Mouse (Mus musculus) gastrocnemius, postnatal 25 days (tissue): ENCODE measurements around the gene Galnt2. TPM values are rescaled to one million over a fixed set of nuclear protein-coding genes. Genes with fewer than 3 reads are reported as not detected.

Experiments
- DNase-seq: peaks from one replicate; pipeline ENCODE4 v3.0.0; 2022
- total RNA-seq, 2 experiments: library from RNA; stranded (reverse); gene quantifications; 1 replicate in 1 of 2; 2 replicates in 1 of 2; pipeline ENCODE4 v1.2.3; 2021

Galnt2 gene
- total RNA-seq, 2 experiments from 2014 or later = 30.7 to 39.0 TPM

DNA sequence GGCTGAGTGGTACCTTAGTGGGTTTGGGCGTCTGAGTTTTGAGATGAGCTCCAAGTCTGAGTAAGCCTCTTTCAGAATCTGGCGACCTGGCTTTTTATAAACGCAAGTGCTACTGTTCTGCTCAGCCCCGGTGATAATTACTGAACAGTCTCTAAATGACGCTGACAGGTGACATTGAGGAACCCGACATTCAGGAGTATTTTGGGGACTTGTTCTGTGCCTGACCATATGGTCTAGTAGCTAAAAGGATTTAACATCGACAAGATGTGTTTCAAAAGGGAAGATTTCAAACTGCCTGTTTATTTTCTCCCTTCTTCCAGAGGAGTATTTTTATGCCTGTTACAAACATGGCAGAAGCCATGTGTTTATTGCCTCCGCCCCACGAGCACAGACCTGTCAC is 61.8 kb downstream of the Galnt2 start:
- no peak for DNase-seq

DNA sequence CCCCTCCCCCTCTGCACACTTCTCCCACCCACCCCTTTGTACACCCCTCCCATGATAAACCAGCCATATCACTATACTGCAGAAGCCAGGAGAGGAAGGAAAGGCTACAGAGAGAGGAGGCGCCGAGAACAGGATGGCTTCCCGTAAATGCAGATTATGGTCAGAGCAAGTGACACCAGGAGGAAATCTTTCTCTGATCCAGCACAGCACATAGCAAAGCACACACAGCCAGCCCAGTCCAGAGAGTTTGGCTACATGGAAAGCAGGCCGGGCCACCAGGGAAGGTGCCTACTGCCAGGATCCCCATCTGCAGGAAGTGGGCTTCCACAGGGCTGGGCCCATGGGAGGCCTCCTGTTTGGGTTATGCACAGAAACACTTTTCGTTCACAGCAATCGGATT is 63.2 kb downstream of the Galnt2 start:
- peak; percentile 53 for DNase-seq

DNA sequence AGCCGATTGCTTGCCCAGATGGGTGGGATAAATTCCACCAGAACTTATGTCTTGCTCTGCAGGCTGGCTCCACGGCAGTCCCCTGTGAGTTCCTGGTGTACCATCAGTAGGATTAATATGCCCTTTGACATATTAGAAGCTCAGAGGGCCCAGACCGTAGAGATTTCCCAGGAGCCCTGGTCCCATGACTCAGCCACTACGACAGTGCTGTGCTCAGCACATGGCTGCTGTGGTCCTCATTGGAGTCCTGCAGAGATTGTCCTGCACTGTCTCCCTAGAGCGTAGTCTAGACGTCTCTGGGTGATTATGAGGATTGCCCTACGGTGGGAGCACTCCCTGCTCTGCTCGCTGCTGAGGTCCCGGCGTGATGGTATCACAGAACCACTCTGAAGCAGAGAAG is 63.7 kb downstream of the Galnt2 start:
- no peak for DNase-seq

DNA sequence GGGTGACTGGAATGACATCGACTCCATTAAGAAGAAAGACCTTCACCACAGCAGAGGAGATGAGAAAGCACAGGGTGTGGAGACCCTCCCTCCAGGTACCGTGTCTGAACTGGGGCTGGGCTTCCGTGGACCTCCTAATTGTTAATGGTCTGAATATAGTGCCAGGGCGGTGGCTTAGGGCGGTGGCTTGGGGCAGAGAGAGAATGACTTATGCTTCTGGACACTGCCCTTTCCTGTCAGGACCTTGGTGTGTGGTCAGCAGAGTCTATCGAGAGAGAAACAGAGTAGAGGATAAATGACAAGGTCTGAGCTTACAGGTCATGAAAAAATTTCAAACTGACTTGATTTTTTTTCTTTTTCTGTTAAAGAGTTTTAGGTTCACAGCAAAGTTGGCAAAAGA is 64.2 kb downstream of the Galnt2 start:
- no peak for DNase-seq

DNA sequence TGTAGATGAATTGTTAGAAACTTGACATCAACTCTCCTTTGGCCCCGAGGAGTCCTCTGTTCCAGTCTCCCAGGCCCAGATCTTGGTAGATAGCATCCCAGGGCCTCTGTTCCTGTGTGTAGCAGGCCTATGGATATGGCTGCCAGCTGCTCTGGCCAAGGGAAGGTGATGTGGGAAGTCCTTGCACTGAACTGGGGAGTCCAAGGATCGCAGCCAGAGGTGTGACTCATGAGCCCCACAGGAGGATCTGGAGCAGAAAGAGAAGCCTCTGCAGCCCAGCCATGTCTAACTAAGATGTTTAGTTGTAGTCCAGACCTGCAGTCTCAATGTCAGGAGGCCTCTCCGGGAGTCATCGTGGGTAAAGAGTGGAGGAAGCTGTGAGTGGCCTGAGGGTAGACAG is 70.3 kb downstream of the Galnt2 start:
- peak; percentile 52 for DNase-seq

DNA sequence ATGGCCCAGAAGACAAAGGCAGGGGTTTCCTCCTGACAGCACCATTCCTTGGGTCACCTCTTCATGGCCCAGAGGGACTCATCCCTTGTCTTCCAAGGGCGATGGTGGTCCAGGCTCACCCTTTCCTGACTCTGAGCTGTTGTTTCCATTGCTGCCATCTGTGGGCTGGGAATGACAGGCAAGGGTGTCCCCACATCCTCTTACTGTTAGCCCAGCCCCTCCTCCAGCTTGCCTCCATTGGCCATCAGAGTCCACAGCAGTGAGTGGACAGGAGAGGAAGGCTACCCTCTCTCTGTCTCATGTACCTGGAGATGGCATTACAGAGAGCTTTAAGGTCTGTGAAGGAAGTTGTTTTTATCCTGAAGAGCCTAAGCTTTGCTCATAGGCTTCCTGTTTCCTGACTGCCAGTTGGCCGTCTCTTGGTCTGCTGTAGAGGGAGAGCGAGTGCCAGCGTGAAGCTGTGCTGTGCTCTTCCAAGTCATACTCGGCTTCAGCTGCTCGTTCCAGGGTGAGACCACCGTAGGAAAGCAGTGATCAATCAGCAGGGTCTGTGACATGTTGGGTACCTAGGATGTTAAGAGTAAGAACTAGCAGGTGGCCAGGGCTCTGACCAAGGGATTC is 70.9 kb downstream of the Galnt2 start:
- no peak for DNase-seq

DNA sequence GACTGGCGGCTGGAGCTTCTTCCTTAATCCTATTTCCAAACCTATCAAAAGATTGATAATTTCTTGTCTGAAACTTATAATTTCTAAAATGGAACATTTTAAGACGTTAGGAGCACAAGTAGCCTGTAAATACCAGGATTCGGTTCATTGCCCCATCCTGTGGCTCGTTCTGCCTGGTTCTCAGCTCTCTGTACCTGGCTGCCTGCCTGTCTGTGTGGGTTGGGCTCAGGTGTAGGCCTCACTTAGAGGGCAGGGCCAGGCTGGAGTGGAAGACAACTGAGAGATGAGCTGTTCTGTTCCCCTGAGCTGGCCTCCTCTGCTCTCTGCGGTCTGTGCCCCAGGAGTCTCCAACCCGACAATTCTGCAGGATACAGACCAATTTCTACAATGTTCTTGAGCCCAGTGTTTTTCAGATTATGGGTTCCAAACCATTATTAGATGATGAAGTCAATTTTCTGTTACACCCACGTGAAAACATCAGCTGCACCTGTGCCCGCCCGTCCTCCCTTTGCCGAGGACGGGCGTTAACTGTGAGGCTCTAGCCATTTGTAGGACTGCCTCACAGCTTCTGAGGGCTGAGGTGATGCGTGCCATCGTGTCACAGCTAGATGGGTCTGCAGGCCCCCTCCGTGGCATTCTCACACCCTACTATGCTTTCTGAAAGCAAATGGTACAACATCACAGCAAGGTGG is 72.2 kb downstream of the Galnt2 start:
- DNase-seq = no peak

DNA sequence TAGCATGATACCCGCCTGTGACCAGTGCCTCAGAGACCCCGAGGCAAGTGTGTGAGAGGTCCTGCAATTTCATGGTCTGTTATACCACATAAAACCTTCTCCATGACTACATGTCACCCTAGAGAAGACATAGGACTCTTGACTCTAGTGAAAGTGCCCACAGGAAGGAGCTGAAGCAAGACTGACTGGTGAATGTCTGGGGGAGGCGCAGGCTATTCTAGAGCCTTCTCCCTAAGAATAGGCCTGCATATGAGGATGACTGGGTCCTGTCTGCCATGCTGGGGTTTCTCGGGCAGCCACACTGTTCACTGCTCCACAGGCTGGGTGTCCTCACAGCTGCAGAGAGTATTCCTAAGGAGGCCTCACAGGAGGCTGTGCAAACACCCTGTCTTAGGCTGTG is 73.0 kb downstream of the Galnt2 start:
- DNase-seq = no peak

DNA sequence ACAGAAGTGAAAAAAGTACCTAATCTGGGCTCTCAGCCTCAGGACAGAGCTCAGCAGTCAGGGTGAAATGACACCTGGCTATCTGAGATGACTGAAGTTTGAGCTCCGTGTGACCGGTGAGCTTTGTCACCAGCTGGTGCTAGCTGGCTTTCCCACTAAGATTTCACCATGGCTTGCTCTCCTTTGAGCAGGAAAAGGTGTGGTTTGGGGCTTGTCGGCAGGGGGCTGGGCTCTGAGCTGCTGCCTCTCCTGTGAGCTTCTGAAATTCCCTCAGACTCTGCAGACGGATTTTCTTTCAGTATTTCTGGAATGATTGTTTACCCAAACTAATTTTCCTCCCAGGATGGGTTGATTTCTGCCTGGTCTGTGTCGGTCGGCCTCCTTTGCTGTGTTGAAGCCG is 75.4 kb downstream of the Galnt2 start:
- no peak for DNase-seq

DNA sequence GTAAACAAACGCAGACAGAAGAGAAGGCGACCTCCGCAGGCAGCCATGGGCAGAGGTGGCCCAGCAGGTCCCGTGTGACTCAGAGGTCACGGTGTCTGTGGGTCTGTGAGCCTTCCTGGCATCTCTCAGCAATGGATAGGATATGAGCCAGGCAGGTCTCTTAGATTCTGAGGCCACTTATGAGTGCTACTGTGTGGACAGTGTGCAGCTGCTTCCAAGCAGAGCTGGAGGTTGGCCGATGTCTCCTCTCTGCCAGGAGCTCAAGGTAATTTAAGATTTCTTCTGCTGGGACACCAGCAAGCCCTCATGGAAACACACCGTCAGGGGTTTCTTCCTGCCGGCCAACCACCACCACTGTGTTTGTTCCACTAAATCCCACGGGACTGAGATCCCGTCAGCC is 76.5 kb downstream of the Galnt2 start:
- DNase-seq = peak; percentile 53

DNA sequence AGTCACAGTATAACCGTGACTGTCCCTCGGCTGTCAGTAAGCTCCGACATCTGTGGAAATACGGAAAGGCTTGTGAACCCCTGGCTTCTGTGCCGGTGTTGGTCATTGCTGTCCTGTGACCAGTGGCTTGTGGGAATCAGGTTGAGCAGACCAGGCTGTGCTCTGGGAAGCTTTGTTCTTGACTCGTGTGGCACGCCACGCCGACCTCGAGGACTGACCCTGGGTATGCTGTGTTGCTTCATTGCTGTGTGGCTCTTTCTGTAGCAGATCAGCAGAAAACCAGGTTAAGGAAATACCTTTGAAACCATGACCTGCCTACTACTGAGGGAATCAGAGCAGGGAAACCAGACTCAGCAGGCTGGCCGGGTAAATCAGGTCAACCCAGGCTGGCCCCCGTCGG is 79.3 kb downstream of the Galnt2 start:
- no peak for DNase-seq

DNA sequence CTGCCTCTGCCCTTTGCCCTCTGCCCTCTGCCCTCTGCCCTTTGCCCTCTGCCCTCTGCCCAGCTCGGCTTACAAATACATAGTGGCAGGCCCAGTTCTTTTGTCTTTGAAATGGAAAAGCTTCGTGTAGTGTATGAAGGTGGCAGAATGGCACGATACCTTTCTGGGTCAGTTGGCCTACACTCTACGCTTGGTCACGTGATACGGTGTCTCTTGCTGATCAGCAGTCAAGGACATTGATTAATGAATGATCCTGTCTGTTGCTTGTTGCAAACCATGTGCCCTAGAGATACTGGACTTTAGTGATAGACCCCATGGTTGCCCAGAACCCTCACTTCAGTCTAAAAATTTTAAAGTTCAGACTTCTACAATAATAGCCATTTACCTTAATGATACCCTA is 79.9 kb downstream of the Galnt2 start:
- no peak for DNase-seq

DNA sequence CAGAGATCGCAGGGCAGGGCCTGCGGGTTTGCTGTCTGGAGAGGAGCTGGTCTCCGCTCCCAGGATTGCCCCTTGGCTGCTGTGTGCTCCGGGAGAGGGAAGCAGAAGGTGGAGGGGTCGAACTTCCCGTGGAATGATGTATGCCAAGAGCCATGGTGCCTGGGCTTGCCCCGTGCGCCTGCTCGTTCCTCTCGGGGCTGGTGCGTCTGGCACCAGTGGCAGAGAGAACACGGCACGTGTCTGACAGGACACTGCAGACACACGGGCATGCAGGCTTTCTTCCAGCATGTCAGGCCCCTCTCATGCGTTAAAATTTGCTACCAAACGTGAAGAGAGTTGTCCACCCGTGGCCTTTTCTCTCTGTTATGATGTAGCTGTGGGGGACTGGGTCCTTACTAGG is 80.5 kb downstream of the Galnt2 start:
- no peak for DNase-seq

DNA sequence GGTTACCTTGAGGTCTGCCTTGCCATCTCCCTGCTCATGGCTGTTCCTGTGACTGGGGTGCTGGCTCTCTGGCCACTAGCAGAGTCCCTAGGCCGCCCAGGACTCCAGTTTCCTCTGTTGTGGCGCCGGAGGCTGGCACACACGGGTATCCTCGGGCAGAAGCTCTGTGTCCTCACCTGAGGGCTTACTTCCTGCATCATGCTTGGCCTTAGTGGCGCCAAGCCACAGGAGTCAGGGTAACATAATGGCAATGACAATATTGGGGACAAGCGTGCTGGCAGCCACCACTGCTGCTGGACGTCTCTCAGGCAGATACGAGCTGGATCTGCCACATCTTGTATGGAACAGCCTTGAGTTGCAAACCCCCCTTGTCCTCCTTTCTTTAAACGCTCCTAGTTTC is 81.0 kb downstream of the Galnt2 start:
- DNase-seq = no peak

DNA sequence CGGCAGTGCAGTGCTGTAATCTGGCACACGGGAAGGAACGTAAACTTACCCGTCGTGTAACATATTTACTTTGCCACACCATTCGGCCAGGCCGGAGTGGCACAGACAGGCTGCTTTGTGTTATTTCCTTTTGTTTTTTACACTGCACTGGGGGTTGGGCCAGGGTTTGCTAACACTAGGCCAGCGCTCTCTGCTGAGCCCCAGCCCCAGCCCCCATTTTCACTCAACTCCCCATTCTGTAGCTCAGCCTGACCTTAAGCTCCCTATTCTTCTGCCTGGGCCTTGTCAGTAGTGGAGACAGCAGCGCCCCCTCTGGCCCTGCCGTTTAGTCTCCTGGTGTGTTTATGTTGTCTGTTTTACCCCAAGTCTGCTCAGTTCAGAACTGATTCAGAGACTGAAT is 83.6 kb downstream of the Galnt2 start:
- no peak for DNase-seq

DNA sequence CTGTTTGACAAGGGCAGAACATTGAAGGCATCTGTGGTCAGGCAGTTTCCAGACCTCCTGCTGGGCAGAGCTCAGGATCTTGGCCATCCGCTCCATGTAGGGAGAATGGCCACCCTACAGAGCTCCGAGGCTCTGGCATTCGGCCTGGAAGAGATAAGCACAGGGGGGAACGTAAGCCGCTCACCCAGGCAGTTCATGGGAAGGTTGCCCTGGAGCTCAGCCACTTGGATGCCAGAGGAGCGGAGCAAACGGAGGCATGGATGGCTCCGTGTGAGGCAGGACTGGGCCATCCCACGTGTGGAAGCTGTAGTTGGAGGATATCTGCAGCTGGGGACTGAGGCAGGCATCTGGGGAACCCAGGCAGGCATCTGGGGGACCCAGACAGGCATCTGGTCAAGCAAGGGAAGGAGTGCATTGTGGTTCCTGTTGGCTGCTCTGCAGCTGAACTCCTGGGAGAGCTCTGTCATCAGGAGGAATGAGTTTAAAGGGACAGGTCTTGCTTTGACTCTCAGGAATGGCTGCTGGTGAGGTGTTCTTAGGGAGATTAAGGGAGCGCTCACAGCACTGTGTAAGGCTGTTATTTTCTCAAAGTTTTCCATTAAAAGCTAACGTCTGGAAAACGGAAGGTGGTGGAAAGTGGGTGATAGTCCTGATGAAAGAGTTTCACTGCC is 85.4 kb downstream of the Galnt2 start:
- peak; percentile 71 for DNase-seq

DNA sequence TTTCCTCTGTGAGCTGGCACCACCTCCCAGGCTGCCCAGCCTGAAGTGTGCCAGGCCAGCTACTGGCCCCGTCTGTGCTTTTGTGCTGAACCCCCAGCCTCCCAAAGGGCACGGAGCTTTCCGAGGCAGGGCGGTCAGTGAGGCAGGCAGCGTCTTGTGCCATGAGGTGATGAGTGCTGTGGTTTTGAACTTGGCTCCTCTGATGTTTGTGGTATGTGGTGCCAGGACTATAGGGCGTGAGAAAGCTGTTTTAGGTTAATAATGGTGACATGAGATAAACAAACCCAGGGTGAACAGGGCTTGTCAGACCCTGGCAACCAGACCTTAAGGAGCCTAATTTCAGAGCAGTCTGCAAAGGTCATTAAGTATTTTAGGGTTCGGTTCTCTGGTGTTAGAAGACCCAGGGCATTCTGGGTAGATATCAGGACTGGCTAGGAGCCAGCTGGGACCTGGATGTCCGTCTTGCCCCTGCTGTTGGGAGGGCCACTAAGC is 86.0 kb downstream of the Galnt2 start:
- DNase-seq = peak; percentile 38

DNA sequence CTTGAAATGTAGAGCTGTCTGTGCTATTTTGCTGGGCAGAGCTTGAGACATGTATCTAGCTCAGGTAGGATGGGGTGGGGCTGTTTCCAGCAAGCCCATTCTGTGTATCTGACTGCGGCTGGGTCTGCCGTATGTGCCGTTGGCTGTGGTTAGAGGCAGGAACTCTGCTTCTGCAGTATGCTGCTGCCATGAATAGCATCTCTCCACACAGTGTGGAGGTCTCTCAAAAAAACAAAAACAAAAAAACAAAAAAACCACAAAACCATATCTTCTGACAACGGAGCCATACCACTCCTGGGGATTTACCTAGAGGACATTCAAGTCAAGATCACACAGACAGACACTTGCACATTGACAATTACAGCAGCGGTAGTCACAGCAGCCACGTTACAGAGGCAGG is 86.6 kb downstream of the Galnt2 start:
- DNase-seq = no peak

DNA sequence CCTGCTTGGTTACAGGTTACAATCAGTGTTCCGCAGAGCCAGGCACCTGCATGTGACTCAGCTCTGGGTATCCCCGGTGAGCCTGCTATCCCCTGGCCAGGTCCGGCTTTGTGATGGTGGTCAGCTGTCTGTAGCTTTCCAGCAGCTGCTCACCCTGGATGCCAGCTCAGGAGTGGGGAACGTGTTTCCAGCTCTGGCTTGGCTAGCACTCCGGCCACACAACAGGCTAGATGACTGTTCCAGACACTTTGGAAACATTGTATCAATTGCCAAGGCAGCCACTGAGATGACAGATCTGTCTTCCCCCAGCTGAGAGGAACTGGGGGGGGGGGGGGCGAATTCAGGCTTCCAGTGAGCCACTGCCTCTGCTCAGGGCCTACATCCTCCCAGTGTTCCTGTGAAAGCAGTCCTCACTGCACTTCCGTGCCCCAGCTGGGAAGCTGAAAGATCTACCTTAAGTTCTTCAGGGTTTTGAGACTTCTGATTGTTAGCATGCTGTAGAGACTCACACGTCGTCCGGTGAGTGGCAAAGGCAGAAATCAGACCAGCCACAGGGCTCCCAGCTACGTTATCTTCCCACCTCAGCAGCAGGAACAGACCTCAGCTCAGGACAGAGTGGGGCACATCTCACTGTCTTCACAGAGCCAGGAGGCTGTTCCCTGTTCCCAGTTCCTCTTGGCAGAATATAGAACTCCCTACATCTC is 87.6 kb downstream of the Galnt2 start:
- peak; percentile 72 for DNase-seq

DNA sequence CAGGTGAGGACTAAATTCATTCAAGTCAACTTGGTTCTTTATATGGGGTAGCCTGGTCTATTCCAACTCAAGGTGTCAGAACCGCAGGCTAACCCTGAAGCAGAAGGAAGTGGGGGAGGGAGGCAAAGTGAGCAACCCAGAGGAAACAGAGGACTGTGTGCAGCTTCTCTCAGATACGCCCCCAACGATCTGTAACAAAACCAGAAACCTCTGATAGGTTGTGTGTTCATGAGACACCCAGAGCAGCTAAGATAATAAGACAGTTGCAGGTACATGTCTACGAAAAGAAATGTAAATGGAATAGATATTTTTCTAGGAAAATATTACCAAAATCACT is 88.1 kb downstream of the Galnt2 start:
- DNase-seq = no peak

DNA sequence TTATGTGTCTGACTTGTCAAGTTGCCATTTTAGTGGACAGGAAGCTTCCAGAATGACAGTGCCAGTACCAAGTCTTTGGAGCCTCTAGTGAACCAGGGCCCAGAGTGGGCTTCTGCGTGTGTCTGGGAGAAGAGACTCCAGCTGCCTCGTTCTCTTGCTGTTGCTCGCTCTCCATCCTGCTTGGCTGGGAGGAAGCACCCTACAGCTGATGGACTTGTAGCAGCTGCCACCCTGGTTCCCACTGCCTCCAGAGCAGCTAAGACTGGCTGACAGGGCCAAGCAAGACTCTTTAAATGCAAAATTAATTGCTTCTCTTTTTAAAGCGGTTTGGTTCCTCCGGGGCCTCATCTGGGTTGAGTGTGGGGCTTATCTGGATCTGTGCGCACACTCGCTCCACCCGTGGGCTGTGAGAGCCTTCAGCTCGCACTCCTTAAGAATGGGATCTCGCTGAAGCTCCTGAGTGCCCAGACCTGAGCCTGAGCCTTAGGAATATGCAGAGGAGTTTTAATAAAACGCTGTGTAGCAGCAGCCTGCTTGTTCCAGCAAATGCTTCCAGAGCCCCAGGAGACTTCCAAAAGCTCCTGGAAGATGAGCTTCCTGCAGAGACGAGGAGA is 90.1 kb downstream of the Galnt2 start:
- no peak for DNase-seq

DNA sequence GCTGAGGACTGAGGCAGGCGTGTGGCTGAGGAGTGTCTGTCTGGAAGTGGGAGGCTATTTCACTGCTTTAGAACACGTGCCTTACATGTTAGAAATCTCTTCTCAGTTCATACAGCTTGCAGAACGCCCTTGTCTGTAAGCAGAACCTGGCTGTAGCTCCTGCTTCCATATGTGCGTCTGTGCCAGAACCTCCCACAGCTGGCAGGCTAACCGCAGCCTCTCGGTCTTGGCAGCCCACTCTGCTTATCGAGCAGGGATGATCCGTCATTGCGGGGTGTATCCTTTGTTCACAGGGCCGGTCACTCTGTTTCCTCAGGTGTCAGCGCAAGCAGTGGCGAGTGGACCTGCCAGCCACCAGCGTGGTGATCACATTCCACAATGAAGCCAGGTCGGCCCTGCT is 92.2 kb downstream of the Galnt2 start:
- no peak for DNase-seq

DNA sequence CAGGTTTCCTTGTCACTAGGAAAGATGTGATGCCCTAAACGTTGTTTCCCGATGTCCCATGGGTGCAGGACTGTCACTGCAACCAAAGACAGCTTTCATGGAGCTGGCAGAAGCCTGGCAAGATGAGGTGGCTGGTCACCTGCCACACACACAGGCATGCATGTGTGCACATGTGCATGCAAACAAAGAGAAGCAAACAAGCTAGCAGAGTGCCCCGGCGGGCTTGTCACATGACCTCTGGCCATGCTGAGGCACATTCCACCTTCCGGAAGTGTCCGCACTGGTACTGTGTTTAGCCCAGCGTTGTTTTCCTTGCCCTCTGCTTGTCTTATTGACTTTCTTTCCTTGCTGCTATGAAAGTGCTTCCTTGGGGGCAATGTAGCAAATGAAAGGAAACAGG is 97.1 kb downstream of the Galnt2 start:
- DNase-seq = no peak
